Mouse (Mus musculus): ENCODE results near the gene Prkd2.

DNA sequence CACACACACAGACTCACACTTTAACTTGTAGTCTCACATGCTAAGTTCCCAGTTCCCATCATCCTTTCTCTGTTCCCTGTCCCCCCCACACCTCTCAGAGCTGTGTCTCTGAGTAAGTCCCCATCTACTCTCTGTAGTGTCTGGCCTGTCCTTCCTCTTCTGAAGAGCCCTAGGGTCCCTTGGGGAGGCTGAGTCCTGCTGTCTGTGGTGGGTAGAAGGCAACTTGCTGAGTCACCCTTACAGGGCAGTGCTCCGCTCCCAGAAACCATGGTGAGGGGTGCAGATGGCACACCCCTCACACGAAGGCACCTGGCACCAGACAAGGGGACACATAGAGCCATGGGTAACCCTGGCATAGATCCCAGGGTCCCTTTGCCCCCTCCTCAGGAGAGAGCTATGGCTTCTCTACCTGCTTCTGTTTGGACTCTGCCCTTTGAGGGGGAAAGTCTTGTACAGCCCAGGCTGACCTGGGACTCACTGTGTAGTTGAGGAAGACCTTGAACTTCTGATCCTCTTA is 60.8 kb downstream of the Prkd2 start:
- TF ChIP-seq EP300 (IDR thresholded peaks at IDR 0.05), result no peak
- no peak for TF ChIP-seq CTCF (IDR thresholded peaks at IDR 0.05)

Data from lung, postnatal 0 days (tissue).